Mouse (Mus musculus) embryonic facial prominence, embryonic 12.5 days (tissue): ENCODE results near the gene Atp8a1. TPM values are rescaled to one million over a fixed set of nuclear protein-coding genes. Genes with fewer than 3 reads are reported as not detected.

ENCODE experiments used
- microRNA-seq: library from miRNA; unstranded; fragments of <30 nt; microRNA quantifications from one replicate; pipeline ENCODE4, GENCODE M21; 2017
- polyA plus RNA-seq: library from polyadenylated mRNA; unstranded; fragments of >200 nt; fragmentation: Nextera tagmentation; extraction: Ambion mirVana; gene quantifications from 2 replicates; pipeline ENCODE4 v1.2.1, GENCODE M21; 2016

Gene Atp8a1
- polyA plus RNA-seq, 1 experiment from 2014 or later: 11.5 TPM

Small RNAs within 50 kb of the gene (microRNA-seq; reads per million reads assigned to microRNA genes)
- not detected for gene Gm23617

Other genes with a start within 250 kb of the Atp8a1 start
- gene Shisa3, start 239.6 kb downstream of the Atp8a1 start, polyA plus RNA-seq: 11.0 and 16.0 TPM in 2 replicates
- gene Gm5108, start 94.2 kb upstream of the Atp8a1 start, polyA plus RNA-seq: not detected in 2 replicates
- gene Gm21905, start 99.0 kb upstream of the Atp8a1 start, polyA plus RNA-seq: not detected in 2 replicates
- 0.15 and 0.28 TPM in 2 replicates for gene Grxcr1, start 184.4 kb upstream of the Atp8a1 start, polyA plus RNA-seq